Mouse (Mus musculus): ENCODE results near the gene Dis3l2.

Dis3l2 gene

DNA sequence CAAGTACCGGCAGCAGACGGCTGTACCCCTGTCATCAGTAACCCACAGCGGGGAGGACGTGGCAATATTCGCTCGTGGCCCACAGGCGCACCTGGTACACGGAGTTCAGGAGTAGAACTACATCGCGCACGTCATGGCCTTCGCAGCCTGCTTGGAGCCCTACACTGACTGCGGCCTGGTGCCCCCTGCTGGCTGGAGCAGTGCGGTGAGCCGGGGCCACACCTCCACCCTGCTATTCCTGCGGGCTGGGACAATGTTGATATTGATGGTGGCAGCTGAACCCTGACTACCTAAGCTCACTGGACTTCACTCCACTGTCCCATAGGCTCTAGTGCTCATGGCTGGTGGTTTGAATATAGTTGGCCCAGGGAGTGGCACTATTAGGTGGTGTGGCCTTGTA, 367.1 kb downstream of the Dis3l2 start:
- peak; percentile 66 for DNase-seq (ENCODE audit: low read depth, low spot score)

DNA sequence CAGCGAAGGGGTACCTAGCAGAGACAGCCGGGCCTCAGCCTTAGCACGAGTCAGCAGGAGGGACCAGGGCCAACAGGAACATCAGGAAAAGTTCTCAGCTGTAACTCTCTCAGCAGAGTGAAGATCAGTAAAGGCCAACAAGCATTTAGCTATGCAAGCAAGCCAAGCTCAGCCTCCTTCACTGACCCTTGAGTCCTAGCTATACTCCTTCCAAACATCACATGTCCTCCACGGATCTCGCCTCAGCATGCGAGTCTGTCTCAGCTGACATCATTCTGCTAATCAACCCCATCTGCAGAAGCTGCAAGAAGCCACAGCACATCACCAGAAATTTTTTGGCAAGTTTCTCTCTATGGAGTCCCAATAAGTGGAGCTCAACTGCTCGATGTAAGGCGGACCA, 370.2 kb downstream of the Dis3l2 start:
- DNase-seq (ENCODE audit: low read depth, low spot score): no peak

DNA sequence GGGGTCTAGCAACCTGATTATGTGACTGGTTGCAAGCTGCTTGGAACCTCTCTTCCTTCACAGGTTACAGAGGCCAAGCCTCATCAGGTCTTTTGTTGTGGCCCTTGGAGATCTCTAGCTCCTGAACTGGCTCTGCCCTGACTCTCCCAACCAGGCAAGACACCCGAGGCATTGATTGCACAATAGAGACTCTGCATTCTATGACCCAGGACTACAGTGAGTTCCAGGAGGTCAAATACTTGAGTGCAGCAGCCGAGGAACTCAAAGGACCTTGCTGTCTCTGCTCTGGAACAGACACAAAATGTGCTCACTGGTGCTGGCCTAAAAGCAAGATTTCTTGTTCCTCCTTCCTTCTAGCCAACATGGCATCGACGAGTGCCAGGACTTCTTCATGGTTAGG, 382.6 kb downstream of the Dis3l2 start:
- no peak for DNase-seq (ENCODE audit: low read depth, low spot score)

DNA sequence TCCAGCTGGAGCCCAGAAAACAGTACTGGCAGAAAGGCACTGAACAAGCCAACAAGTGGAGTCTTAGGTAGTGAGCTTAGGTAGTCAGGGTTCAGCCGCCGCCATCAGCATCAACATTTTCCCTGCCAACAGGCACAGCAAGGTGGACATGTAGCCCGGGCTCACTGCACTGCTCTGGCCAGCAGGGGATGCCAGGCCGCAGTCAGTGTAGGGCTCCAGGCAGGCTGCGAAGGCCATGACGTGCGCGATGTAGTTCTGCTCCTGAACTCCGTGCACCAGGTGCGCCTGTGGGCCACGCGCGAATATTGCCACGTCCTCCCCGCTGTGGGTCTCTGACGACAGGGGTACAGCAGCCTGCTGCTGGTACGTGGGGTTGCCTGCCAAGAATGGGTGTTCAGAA, 383.4 kb downstream of the Dis3l2 start:
- DNase-seq (ENCODE audit: low read depth, low spot score): no peak

DNA sequence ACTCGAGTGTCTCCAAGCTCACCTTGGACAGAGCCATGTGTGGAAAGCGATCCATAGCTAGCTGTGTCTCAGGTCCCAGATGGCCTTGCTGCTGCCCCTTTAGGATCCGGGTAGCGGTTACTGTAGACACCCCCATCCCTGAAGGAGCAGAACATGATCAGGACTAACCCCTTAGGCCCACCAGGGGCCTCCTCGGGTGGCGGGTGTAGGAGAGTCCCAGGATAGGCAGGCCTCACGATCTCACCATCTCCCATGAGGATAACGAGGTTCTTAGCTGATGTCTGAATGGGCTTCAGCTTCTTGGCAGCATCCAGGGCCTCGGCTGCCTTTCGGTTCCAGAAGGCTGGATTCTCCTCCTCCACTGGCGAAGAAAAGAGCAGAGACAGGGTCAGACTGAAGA, 385.6 kb downstream of the Dis3l2 start:
- no peak for DNase-seq (ENCODE audit: low read depth, low spot score)

DNA sequence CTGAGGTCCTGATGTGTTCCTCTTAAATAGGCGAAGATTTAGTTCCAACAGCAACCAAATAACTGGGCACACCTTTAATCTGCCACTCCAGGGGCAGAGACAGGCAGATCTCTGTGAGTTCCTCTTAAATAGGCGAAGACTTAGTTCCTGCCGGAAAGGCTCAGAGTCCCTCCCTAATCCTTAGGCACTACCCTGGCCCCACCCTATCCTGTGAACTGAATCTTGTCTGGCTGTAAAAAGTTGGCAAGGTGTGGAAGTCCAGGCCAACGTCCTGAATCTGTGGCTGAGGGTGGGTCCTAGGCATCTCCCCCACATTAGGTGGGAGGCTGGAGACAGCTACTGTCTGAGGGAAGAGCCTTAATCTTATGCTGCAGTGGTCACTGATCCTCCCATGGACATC, 386.2 kb downstream of the Dis3l2 start, which contains the start of gene Alppl2:
TSS of gene Alppl2 (minus strand) at position 101 of the 400 bp plus-strand sequence.
- DNase-seq (ENCODE audit: low read depth, low spot score): no peak

DNA sequence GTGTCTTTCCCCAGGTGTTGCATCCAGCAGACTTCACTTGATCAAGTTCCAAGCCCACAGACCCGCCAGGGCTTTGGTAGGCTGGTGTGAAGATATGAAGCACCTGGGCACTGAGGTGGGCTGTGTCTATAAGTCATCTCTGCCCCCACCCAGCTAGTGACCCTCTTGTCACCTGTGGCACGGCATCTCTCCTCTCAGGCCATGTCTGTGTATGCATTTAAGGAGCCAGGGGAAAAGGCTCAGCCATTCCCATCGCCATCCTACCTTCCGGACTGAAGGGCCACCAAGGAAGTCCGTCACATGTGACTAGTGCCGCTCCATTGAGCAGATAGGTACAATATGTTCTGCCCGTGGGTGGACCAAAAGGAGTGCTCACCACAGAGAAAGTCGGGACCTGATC, 392.0 kb downstream of the Dis3l2 start:
- no peak for DNase-seq (ENCODE audit: low read depth, low spot score)

DNA sequence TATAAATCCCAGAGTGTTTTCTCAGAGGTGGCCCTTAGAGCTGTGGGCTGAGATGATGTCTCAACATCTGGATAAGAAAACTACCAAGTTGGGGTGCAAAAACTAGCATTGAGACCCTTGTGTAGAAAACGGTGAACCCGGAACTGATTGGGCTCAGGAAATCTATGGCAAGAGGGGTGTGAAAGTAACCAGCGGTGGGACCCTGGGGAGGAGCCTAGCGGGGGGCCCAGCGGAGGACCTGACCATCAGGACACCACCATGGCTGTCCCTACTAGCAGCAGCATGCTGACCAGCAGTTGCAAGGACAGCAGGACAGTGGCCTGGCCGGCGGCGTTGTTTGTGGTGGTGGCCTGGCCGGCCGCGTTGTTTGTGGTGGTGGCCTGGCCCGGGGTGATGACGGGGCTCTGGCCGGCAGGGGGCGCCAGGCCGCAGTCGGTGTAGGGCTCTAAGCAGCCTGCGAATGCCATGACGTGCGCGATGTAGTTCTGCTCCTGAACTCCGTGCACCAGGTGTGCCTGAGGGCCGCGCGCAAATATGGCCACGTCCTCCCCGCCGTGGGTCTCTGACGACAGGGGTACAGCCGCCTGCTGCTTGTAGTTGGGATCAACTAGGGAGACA, 394.9 kb downstream of the Dis3l2 start:
- DNase-seq (ENCODE audit: low read depth, low spot score): peak; percentile 69

Measured in A20 (cell line).